Mouse (Mus musculus) forebrain, embryonic 14.5 days (tissue): Measurements from ENCODE around the gene S100a5. TPM values are rescaled to one million over a fixed set of nuclear protein-coding genes. Genes with fewer than 3 reads are reported as not detected.

Source experiments
- ATAC-seq: fragments of 200-750 bp; cut with Nextera tagmentation; 2 replicates; pipeline ENCODE4 v1.8.0; 2017; ENCODE audit warnings: mild to moderate bottlenecking, moderate library complexity
- DNase-seq: peaks from one replicate; pipeline ENCODE4 v3.0.0-alpha.2; 2015; ENCODE audit warnings: low spot score
- H3K27ac ChIP-seq: fragments of 300-500 bp; sonication (generic); 2 replicates; pipeline ENCODE4 v1.5.1; 2014; ENCODE audit warnings: low read depth, mild to moderate bottlenecking, control low read depth, low read length, moderate library complexity
- H3K27me3 ChIP-seq: fragments of 300-500 bp; sonication (generic); replicated peaks from 2 replicates; pipeline ENCODE4 v1.6.1; 2014; ENCODE audit warnings: low read length, control low read depth, mixed read lengths; ENCODE audit not compliant: control insufficient read depth, insufficient read depth
- H3K36me3 ChIP-seq: fragments of 300-500 bp; sonication (generic); 2 replicates; pipeline ENCODE4 v1.6.1; 2014; ENCODE audit warnings: low read length, control low read depth; ENCODE audit not compliant: control insufficient read depth, insufficient read depth
- H3K4me1 ChIP-seq: fragments of 300-500 bp; sonication (generic); 2 replicates; pipeline ENCODE4 v1.6.1; 2014; ENCODE audit warnings: antibody characterized with exemption, low read length, control low read depth; ENCODE audit not compliant: control insufficient read depth, insufficient read depth
- H3K4me2 ChIP-seq: fragments of 300-500 bp; sonication (generic); 2 replicates; pipeline ENCODE4 v1.6.1; 2014; ENCODE audit warnings: mild to moderate bottlenecking, control low read depth, low read length
- H3K4me3 ChIP-seq: fragments of 300-500 bp; sonication (generic); 2 replicates; pipeline ENCODE4 v1.5.1; 2014; ENCODE audit warnings: low read depth, low read length, control low read depth
- H3K9ac ChIP-seq: fragments of 300-500 bp; sonication (generic); 2 replicates; pipeline ENCODE4 v1.6.1; 2014; ENCODE audit warnings: mild to moderate bottlenecking, low read length, control low read depth, moderate library complexity
- H3K9me3 ChIP-seq: fragments of 300-500 bp; sonication (generic); replicated peaks from 2 replicates; pipeline ENCODE4 v1.6.1; 2016; ENCODE audit warnings: low read length, control low read depth, mixed read lengths; ENCODE audit not compliant: control insufficient read depth
- WGBS: fragments of 180-500 bp; shearing (Covaris S2); extraction: QIAGEN DNeasy Blood & Tissue Kit; methylation state at CpG from one replicate; pipeline ENCODE4 v1.1.7; 2014; 5-methylcytosine and 5-hydroxymethylcytosine counted together
- polyA plus RNA-seq: library from polyadenylated mRNA; unstranded; fragments of >200 nt; fragmentation: Nextera tagmentation; extraction: Ambion mirVana; gene quantifications from 2 replicates; pipeline ENCODE4 v1.2.1, GENCODE M21; 2014

Gene S100a5
- polyA plus RNA-seq, 1 experiment from 2014 or later, result not detected

DNA sequence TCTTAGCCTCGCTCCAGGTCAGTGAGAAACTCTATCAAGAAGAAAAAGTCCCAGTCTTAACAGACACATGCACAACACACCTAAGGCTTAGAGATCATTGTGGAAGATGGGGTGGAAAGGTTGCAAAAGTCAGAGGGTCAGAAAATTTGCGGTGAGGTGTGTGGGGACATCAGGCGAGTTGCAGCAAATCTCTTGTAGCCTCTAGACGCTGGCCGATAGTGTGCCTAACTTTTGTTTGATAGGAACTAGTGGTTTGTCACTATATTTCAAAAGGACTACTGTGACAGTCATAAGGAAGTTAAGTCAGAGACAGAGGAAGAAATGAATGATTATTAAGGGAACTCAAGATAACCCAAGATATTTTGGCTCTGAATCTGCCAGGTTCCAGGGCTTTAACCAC lies 19.0 kb downstream of the S100a5 start:
- Histone ChIP-seq H3K27ac (no peak overlapping the region), H3K4me1 (peaks cover 14% of the 10 kb centered on the region), H3K4me3 (no peak overlapping the region), H3K4me2 (no peak overlapping the region), H3K9me3 (no peaks in the 10 kb centered on the region), H3K36me3 (no peaks in the 10 kb centered on the region), H3K9ac (no peak overlapping the region), H3K27me3 (no peaks in the 10 kb centered on the region)
- DNase-seq (no peak), ATAC-seq (no peak)
- 91% methylated on average over 5 of the region's 5 CpGs for WGBS

DNA sequence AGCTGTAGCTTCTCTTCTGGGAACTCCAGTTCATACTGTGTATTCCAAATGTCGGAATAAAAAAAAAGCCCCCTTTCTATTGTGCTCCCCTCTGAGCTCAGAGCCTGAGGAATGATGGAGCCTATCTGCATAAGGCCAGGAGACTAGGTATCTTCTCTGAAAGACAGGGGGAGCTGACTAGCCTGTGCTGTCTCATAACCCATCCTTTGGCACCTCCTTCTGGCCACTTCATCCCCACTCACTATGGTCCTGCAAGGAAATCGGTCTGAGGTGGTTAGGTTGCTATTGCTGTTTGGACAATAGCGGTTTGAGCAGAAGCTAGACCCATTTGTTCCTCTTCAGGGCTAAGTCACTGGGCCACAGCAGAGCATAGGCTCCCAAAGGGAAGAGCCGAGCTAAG lies 19.5 kb downstream of the S100a5 start:
- Histone ChIP-seq H3K27me3 (no peaks in the 10 kb centered on the region), H3K4me3 (no peak overlapping the region), H3K9ac (no peak overlapping the region), H3K27ac (no peak overlapping the region), H3K36me3 (no peaks in the 10 kb centered on the region), H3K4me2 (no peak overlapping the region), H3K9me3 (no peaks in the 10 kb centered on the region), H3K4me1 (peaks cover 14% of the 10 kb centered on the region)
- WGBS, result 60% methylated on average over 4 of the region's 4 CpGs
- DNase-seq (peak; percentile 8), ATAC-seq (no peak)

DNA sequence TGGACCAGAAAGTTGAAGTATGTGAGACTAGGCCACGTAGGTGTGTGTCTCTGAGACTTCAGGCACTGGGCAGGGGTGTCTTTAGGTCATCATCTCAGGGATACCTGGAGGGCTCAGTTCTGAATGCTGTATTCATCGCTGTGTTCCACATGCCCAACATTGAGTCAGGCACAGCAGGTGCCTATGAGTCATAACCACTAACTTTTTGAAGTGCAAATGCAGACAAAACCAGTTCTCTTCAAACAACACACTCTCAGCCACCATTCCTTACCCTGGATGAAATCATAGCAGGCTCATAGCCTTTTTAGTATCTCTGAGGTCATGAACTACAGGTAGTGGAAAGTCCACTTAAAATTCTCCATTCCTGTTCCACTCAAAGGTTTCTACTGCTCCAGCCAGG lies 21.0 kb downstream of the S100a5 start:
- Histone ChIP-seq H3K27ac (no peak overlapping the region), H3K36me3 (no peaks in the 10 kb centered on the region), H3K4me3 (no peak overlapping the region), H3K9me3 (no peaks in the 10 kb centered on the region), H3K4me2 (no peak overlapping the region), H3K4me1 (no peaks in the 10 kb centered on the region; the same call in 1 of the 2 replicates), H3K27me3 (no peaks in the 10 kb centered on the region), H3K9ac (no peak overlapping the region)
- WGBS, result 79% methylated on average over 2 of the region's 2 CpGs
- no peak for ATAC-seq
- DNase-seq, result no peak

DNA sequence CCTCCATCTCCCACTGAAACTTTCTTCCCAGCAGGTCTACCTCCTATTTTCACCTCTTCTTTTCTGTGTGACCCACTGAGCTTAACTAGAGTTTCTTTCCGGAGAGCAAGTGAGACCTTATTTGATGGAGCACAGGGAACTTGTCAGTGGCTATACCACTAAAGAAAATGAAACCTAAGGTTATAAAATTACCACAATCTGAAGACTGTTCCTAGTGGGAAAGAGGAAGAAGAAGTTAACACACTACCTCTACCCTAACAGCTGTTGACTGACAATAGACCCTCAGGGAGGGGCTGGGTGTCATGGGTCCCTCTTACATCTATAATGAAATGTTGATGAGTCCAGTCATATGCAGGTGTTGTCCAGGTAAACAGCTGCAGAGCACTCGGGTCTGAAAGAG lies 23.7 kb downstream of the S100a5 start:
- DNase-seq (no peak), ATAC-seq (no peak)
- WGBS, result 78% methylated on average over 2 of the region's 2 CpGs
- Histone ChIP-seq H3K27me3 (no peaks in the 10 kb centered on the region), H3K36me3 (no peaks in the 10 kb centered on the region), H3K4me3 (no peak overlapping the region), H3K9me3 (no peaks in the 10 kb centered on the region), H3K4me2 (no peak overlapping the region), H3K27ac (no peak overlapping the region), H3K4me1 (no peaks in the 10 kb centered on the region), H3K9ac (no peak overlapping the region)

DNA sequence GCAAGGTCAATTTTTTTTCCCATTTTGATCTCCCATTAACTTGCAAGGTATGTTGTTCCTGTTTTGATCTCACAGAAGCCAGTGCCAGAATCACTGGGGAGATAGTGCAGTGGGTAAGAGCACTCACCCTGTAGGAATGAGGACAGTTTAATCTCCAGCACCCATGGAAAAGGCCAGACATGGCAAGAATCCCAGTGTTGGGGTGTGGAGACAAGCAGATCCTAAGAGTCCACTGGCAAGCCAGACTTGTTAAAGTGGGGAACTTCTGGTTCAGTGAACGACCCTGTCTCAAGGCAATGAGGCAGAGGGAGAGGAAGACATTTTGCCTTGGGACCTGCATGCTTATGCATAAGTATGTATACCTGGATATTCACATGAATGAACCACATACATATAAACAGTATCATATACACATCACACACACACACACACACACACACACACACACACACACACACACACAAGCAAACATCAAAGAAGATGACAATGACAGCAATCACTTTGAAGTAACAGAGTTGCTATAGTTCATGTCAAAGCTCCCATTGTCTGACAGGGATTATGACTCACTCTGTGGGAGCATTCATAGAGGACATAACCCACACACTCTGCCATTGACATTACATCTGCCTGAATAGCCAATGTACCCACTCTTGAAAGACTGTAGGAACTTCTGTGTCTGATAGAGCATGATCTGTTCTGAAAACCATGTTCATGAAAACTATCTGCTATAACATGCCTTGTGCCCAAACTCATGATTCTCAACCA lies 30.4 kb downstream of the S100a5 start:
- ATAC-seq, result no peak
- H3K27me3 ChIP-seq, result no peaks in the 10 kb centered on the region
- 65% methylated on average over 1 of the region's 1 CpGs for WGBS

DNA sequence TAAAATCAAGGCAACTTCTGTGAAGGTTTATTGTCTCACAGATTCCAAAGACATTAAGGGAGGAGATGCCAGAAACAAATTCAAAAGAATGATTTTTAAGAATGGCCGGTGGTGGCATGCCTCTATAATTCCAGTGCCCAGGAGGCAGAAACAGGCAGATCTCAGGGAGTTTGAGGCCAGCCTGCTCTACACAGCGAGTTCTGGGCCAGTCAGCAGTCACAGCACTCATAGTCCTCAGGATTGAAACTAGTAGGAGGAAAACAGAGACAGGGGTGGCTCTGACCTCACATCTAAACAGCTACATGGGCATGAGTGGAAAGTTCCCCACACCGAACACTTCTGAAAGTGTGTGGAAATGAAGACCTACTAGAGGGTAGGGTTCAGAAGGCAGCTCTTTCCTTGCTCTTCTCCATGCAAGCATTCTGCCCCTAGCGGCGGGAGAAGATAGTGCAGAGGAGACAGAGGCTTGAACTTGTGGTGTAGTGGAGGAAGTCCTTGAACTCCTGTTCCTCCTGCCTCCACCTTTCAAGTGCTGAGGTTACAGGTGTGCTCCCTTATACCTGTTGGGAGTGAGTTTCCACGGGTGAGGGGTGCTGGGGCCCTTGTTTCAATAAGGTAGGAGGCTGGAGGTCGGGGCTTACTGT lies 31.3 kb downstream of the S100a5 start:
- Histone ChIP-seq H3K27me3 (no peaks in the 10 kb centered on the region), H3K4me1 (no peaks in the 10 kb centered on the region), H3K36me3 (no peaks in the 10 kb centered on the region), H3K9me3 (no peaks in the 10 kb centered on the region), H3K4me2 (no peak overlapping the region), H3K9ac (no peak overlapping the region), H3K4me3 (no peak overlapping the region), H3K27ac (no peak overlapping the region)
- ATAC-seq (no peak), DNase-seq (peak; percentile 15)
- 53% methylated on average over 7 of the region's 7 CpGs for WGBS

More for the DNA sequence above, 30.4 kb downstream of the S100a5 start:
- Histone ChIP-seq H3K9me3 (no peaks in the 10 kb centered on the region), H3K27ac (no peak overlapping the region), H3K4me1 (no peaks in the 10 kb centered on the region), H3K4me3 (no peak overlapping the region), H3K4me2 (no peak overlapping the region), H3K9ac (no peak overlapping the region), H3K36me3 (no peaks in the 10 kb centered on the region)
- DNase-seq, result no peak

DNA sequence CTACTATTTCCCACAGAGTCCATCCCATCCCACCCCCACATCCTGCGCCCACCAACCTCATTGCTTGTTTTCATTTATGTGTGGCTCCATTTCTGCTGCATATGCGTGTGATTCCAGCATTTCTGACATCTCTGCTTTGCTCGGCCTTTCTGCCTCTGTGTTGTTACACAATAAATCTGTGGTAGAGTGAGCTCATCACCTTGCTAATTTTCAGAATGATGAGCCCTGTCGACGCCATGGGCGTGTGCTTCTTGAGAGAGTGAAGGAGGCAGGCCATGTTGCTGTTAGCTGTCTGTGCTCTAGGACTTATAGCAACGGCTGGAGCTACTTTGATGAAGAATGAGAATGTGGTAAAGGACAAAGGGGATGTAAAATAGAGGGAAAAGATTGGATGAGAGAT lies 32.7 kb downstream of the S100a5 start:
- H3K36me3 ChIP-seq, result no peaks in the 10 kb centered on the region

DNA sequence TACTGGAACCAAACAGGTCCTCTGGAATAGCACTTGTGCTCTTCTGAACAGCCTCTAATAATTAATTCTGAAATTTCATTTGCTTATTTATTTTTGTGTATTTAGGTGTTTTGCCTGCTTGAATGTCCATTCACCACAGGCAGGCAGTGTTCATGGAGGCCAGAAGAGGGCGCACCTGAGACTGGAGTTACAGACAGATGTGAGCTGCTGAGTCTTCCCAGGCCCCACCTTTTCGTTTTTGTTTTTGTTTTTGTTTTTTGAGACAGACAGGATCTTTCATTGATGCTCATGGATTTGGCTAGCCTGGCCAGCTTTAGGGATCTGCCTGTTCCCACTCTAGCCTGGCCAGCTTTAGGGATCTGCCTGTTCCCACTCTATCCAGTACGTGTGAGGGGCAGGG lies 35.9 kb downstream of the S100a5 start:
- H3K4me3 ChIP-seq, result no peak overlapping the region
- H3K9me3 ChIP-seq, result no peaks in the 10 kb centered on the region
- no peak overlapping the region for H3K27ac ChIP-seq
- no peaks in the 10 kb centered on the region for H3K36me3 ChIP-seq
- no peaks in the 10 kb centered on the region for H3K4me1 ChIP-seq
- H3K27me3 ChIP-seq, result no peaks in the 10 kb centered on the region
- H3K9ac ChIP-seq, result no peak overlapping the region
- ATAC-seq, result no peak
- 46% methylated on average over 3 of the region's 3 CpGs for WGBS
- no peak overlapping the region for H3K4me2 ChIP-seq
- no peak for DNase-seq

More for the DNA sequence above, 32.7 kb downstream of the S100a5 start:
- DNase-seq, result no peak
- no peak for ATAC-seq
- Histone ChIP-seq H3K4me2 (no peak overlapping the region), H3K4me1 (no peaks in the 10 kb centered on the region), H3K27ac (no peak overlapping the region), H3K9me3 (no peaks in the 10 kb centered on the region), H3K9ac (no peak overlapping the region), H3K27me3 (no peaks in the 10 kb centered on the region), H3K4me3 (no peak overlapping the region)
- 88% methylated on average over 7 of the region's 7 CpGs for WGBS

DNA sequence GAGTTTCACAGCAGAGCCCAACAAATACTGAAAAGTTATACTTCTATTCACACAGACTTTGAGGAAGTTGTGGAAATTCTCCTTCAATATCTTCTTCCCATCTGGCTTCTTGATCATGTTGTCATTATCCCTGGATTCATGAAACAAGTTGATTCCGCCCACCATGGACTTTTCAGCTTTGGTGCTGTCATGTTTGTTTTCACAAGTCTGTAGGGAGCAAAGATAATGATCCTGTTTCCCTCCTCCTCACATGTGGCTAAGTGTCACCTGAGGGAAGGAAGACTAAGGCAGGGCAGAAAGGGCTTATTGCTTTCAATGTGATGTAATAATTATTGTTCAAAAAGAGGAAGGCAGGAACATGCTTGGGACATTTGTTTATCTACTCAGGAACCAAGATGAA lies 39.0 kb downstream of the S100a5 start:
- H3K36me3 ChIP-seq, result no peaks in the 10 kb centered on the region
- ATAC-seq (no peak), DNase-seq (no peak)
- H3K4me2 ChIP-seq, result no peak overlapping the region
- no peaks in the 10 kb centered on the region for H3K4me1 ChIP-seq
- 82% methylated on average over 1 of the region's 1 CpGs for WGBS
- H3K9me3 ChIP-seq, result no peaks in the 10 kb centered on the region
- no peak overlapping the region for H3K4me3 ChIP-seq
- H3K27ac ChIP-seq, result no peak overlapping the region
- no peaks in the 10 kb centered on the region for H3K27me3 ChIP-seq
- no peak overlapping the region for H3K9ac ChIP-seq
